Mouse (Mus musculus) C2C12 (cell line): Measurements from ENCODE around the gene Etl4.

Experiments used
- CTCF ChIP-seq: IDR thresholded peaks from one replicate; pipeline ENCODE4 v1.5.1; 2011; ENCODE audit not compliant: control insufficient read depth, insufficient read depth, insufficient read length
- FOSL1 ChIP-seq: IDR thresholded peaks from one replicate; pipeline ENCODE4 v1.8.0; 2011; ENCODE audit warnings: mild to moderate bottlenecking, low read length; ENCODE audit not compliant: poor library complexity, insufficient read depth, severe bottlenecking
- MAX ChIP-seq: IDR thresholded peaks from one replicate; pipeline ENCODE4 v1.6.1; 2011; ENCODE audit warnings: mild to moderate bottlenecking, control low read depth
- MYOD1 ChIP-seq: IDR thresholded peaks from one replicate; pipeline ENCODE4 v1.6.1; 2011; ENCODE audit warnings: low read depth; ENCODE audit not compliant: control insufficient read depth, insufficient read length
- USF1 ChIP-seq: IDR thresholded peaks from one replicate; pipeline ENCODE4 v1.6.1; 2011; ENCODE audit warnings: low read depth, mild to moderate bottlenecking, control low read depth, moderate library complexity

- TF ChIP-seq CTCF (no peak), MYOD1 (no peak), MAX (no peak), USF1 (no peak), FOSL1 (no peak)
Observed at GRCm38 (mm10) chr2:20492125-20492524, 582.5 kb downstream of the Etl4 start.
